Mouse (Mus musculus) liver, embryonic 12.5 days (tissue): ENCODE results near the gene Sowaha. TPM values are rescaled to one million over a fixed set of nuclear protein-coding genes. Genes with fewer than 3 reads are reported as not detected.

Source experiments
- ATAC-seq: fragments of 200-750 bp; cut with Nextera tagmentation; 2 replicates; pipeline ENCODE4 v1.8.0; 2017; ENCODE audit warnings: moderate number of reproducible peaks, mild to moderate bottlenecking, moderate library complexity
- H3K27ac ChIP-seq: fragments of 300-500 bp; sonication (generic); 2 replicates; pipeline ENCODE4 v1.5.1; 2016; ENCODE audit warnings: mild to moderate bottlenecking
- H3K27me3 ChIP-seq: fragments of 300-500 bp; sonication (generic); replicated peaks from 2 replicates; pipeline ENCODE4 v1.6.1; 2016; ENCODE audit warnings: mild to moderate bottlenecking, moderate library complexity
- H3K36me3 ChIP-seq: fragments of 300-500 bp; sonication (generic); 2 replicates; pipeline ENCODE4 v1.6.1; 2016; ENCODE audit warnings: mild to moderate bottlenecking, moderate library complexity
- H3K4me1 ChIP-seq: fragments of 300-500 bp; sonication (generic); 2 replicates; pipeline ENCODE4 v1.6.1; 2016
- H3K4me2 ChIP-seq: fragments of 300-500 bp; sonication (generic); 2 replicates; pipeline ENCODE4 v1.6.1; 2016; ENCODE audit warnings: mild to moderate bottlenecking, moderate library complexity
- H3K4me3 ChIP-seq: fragments of 300-500 bp; sonication (generic); 2 replicates; pipeline ENCODE4 v1.5.1; 2016; ENCODE audit warnings: mild to moderate bottlenecking, moderate library complexity
- H3K9ac ChIP-seq: fragments of 300-500 bp; sonication (generic); 2 replicates; pipeline ENCODE4 v1.6.1; 2016; ENCODE audit warnings: mild to moderate bottlenecking, moderate library complexity
- H3K9me3 ChIP-seq: fragments of 300-500 bp; sonication (generic); replicated peaks from 2 replicates; pipeline ENCODE4 v1.6.1; 2016; ENCODE audit warnings: mild to moderate bottlenecking, moderate library complexity
- WGBS: fragments of 180-500 bp; shearing (Covaris S2); methylation state at CpG from one replicate; pipeline ENCODE4 v1.1.7; 2016; ENCODE audit not compliant: insufficient replicate concordance; 5-methylcytosine and 5-hydroxymethylcytosine counted together
- polyA plus RNA-seq: library from polyadenylated mRNA; unstranded; fragments of >200 nt; fragmentation: Nextera tagmentation; extraction: Ambion mirVana; gene quantifications from 2 replicates; pipeline ENCODE4 v1.2.1, GENCODE M21; 2016

Sowaha gene
- polyA plus RNA-seq, 1 experiment from 2014 or later, result 9.8 TPM

GRCm38 (mm10) chr11:53450070-53450705 is 29.9 kb downstream of the Sowaha start:
- Histone ChIP-seq H3K9me3 (no peaks in the 10 kb centered on the region), H3K36me3 (no peaks in the 10 kb centered on the region), H3K27me3 (peaks cover 51% of the 10 kb centered on the region), H3K27ac (no peak overlapping the region), H3K9ac (no peak overlapping the region), H3K4me2 (no peak overlapping the region), H3K4me3 (no peak overlapping the region), H3K4me1 (peaks cover 8% of the 10 kb centered on the region; the same call in 1 of the 2 replicates)
- ATAC-seq, result no peak
- WGBS, result 26% methylated on average over 15 of the region's 15 CpGs

DNA sequence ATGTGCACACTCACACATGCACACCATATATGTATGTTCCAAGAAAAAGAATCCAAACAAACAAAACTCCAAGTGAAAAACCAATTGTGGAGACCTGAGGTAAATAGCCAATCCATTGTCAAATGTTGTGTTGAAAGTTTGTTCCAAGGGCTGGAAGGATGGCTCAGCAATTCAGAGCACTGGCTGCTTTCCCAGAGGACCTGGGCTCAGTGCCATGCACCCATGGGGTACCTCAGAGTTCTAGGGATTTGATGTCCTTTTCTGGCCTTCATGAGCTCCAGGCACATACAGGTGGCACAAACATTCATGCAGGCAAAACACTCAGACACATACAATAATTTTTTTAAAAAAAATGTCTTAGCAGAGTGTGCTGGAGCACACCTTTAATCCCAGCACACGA is 31.5 kb downstream of the Sowaha start:
- no peak overlapping the region for H3K4me2 ChIP-seq
- peaks cover 42% of the 10 kb centered on the region for H3K27me3 ChIP-seq
- no peak overlapping the region for H3K27ac ChIP-seq
- H3K9ac ChIP-seq, result no peak overlapping the region
- no peaks in the 10 kb centered on the region for H3K36me3 ChIP-seq
- H3K9me3 ChIP-seq, result no peaks in the 10 kb centered on the region
- no peak overlapping the region for H3K4me3 ChIP-seq
- ATAC-seq, result no peak
- 79% methylated on average over 1 of the region's 1 CpGs for WGBS
- H3K4me1 ChIP-seq, result peaks cover 12% of the 10 kb centered on the region; the same call in 1 of the 2 replicates

DNA sequence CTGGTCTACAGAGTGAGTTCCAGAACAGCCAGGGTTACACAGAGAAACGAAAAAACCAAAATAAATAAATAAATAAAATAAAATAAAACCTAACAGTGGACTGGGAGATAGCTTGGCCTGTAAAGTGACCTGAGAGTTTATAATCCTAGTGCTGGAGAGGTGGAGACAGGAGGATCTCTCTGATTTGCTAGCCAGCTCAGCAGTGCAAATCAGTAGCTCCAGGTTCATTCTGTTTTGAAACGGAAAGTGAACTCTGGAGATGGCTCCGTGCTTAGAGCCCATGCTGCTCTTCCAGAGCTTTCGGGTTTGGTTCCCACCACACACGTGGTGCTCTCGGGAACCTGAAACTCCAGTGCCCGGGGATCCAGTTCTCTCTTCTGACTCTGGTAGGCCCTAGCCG is 32.1 kb downstream of the Sowaha start:
- Histone ChIP-seq H3K4me1 (peaks cover 14% of the 10 kb centered on the region), H3K36me3 (no peaks in the 10 kb centered on the region), H3K9me3 (no peaks in the 10 kb centered on the region), H3K27ac (no peak overlapping the region), H3K9ac (no peak overlapping the region), H3K4me3 (no peak overlapping the region), H3K4me2 (no peak overlapping the region), H3K27me3 (peaks cover 42% of the 10 kb centered on the region)
- no peak for ATAC-seq
- 78% methylated on average over 8 of the region's 8 CpGs for WGBS

- Histone ChIP-seq H3K9ac (no peak overlapping the region), H3K9me3 (no peaks in the 10 kb centered on the region), H3K36me3 (no peaks in the 10 kb centered on the region), H3K27ac (0 out of 2 replicates have a peak overlapping the region, but pooled peaks have one; percentile 40), H3K4me2 (no peak overlapping the region), H3K4me1 (peaks cover 32% of the 10 kb centered on the region), H3K27me3 (peaks cover 24% of the 10 kb centered on the region), H3K4me3 (no peak overlapping the region)
- peak; percentile 66 for ATAC-seq
- 84% methylated on average over 13 of the region's 13 CpGs for WGBS
These were observed 33.9 kb downstream of the Sowaha start for GRCm38 (mm10) chr11:53446183-53446582.

GRCm38 (mm10) chr11:53445562-53445961 is 34.5 kb downstream of the Sowaha start:
- peak overlapping the region; percentile 40; the same call in 1 of the 2 replicates for H3K27ac ChIP-seq
- WGBS, result 56% methylated on average over 13 of the region's 13 CpGs
- ATAC-seq, result no peak

GRCm38 (mm10) chr11:53443861-53444260 is 36.2 kb downstream of the Sowaha start:
- peaks cover 4% of the 10 kb centered on the region; the same call in 1 of the 2 replicates for H3K27me3 ChIP-seq
- H3K9ac ChIP-seq, result no peak overlapping the region
- peak; percentile 43; the same call in 1 of the 2 replicates for ATAC-seq
- H3K36me3 ChIP-seq, result no peaks in the 10 kb centered on the region
- H3K4me1 ChIP-seq, result peaks cover 25% of the 10 kb centered on the region
- no peak overlapping the region for H3K27ac ChIP-seq
- no peak overlapping the region for H3K4me3 ChIP-seq
- no peaks in the 10 kb centered on the region for H3K9me3 ChIP-seq
- WGBS, result 19% methylated on average over 6 of the region's 6 CpGs
- no peak overlapping the region for H3K4me2 ChIP-seq

More at GRCm38 (mm10) chr11:53445562-53445961, 34.5 kb downstream of the Sowaha start:
- H3K27me3 ChIP-seq, result peaks cover 18% of the 10 kb centered on the region
- H3K4me3 ChIP-seq, result no peak overlapping the region
- H3K36me3 ChIP-seq, result no peaks in the 10 kb centered on the region
- no peak overlapping the region for H3K4me2 ChIP-seq
- no peak overlapping the region for H3K9ac ChIP-seq
- peaks cover 31% of the 10 kb centered on the region for H3K4me1 ChIP-seq
- no peaks in the 10 kb centered on the region for H3K9me3 ChIP-seq

GRCm38 (mm10) chr11:53441921-53442320 is 38.2 kb downstream of the Sowaha start:
- H3K27me3 ChIP-seq, result peaks cover 5% of the 10 kb centered on the region; the same call in 1 of the 2 replicates
- peak overlapping the region; percentile 51 for H3K4me2 ChIP-seq
- no peaks in the 10 kb centered on the region for H3K36me3 ChIP-seq
- WGBS, result under 1% methylated on average over 12 of the region's 12 CpGs
- H3K4me3 ChIP-seq, result 0 out of 2 replicates have a peak overlapping the region, but pooled peaks have one; percentile 1
- no peak overlapping the region for H3K9ac ChIP-seq
- H3K9me3 ChIP-seq, result no peaks in the 10 kb centered on the region
- peak overlapping the region; percentile 53; the same call in 1 of the 2 replicates for H3K27ac ChIP-seq
- peaks cover 25% of the 10 kb centered on the region for H3K4me1 ChIP-seq
- peak; percentile 31 for ATAC-seq

GRCm38 (mm10) chr11:53436338-53436737 is 43.7 kb downstream of the Sowaha start:
- no peak for ATAC-seq
- no peak overlapping the region for H3K4me3 ChIP-seq
- 64% methylated on average over 6 of the region's 6 CpGs for WGBS

GRCm38 (mm10) chr11:53435504-53435903 is 44.6 kb downstream of the Sowaha start:
- Histone ChIP-seq H3K9ac (no peak overlapping the region), H3K27me3 (peaks cover 5% of the 10 kb centered on the region; the same call in 1 of the 2 replicates), H3K4me1 (peaks cover 35% of the 10 kb centered on the region), H3K27ac (no peak overlapping the region), H3K9me3 (no peaks in the 10 kb centered on the region), H3K4me3 (no peak overlapping the region), H3K4me2 (no peak overlapping the region), H3K36me3 (no peaks in the 10 kb centered on the region)
- no peak for ATAC-seq
- WGBS, result 54% methylated on average over 8 of the region's 8 CpGs

More at GRCm38 (mm10) chr11:53436338-53436737, 43.7 kb downstream of the Sowaha start:
- Histone ChIP-seq H3K4me1 (peaks cover 35% of the 10 kb centered on the region), H3K9ac (no peak overlapping the region), H3K9me3 (no peaks in the 10 kb centered on the region), H3K27ac (no peak overlapping the region), H3K4me2 (no peak overlapping the region), H3K36me3 (no peaks in the 10 kb centered on the region), H3K27me3 (peaks cover 5% of the 10 kb centered on the region; the same call in 1 of the 2 replicates)

DNA sequence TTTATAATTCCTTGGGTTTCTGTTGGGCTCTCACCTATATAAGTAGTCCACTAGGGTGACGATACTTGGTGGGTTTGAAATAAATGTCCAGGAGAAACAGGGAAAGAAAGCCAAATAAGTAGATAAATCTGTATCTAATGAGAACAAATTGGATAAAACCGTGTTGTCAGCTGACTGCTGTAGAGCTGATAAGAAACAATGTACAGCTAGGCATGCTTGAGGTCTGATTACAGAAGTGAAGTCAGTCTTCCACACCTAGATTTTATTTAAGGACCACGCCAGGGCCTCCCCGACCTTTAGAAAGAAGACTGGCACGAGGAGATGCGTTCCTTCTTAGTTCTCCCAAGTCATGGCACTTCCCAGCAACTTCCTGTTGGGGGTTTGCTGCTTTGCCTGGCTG is 47.0 kb downstream of the Sowaha start:
- Histone ChIP-seq H3K9ac (peak overlapping the region; percentile 29; the same call in 1 of the 2 replicates), H3K4me3 (0 out of 2 replicates have a peak overlapping the region, but pooled peaks have one; percentile 4), H3K36me3 (peaks cover 12% of the 10 kb centered on the region), H3K4me1 (peaks cover 53% of the 10 kb centered on the region), H3K9me3 (no peaks in the 10 kb centered on the region), H3K4me2 (peak overlapping the region; percentile 38), H3K27me3 (peaks cover 5% of the 10 kb centered on the region; the same call in 1 of the 2 replicates), H3K27ac (0 out of 2 replicates have a peak overlapping the region, but pooled peaks have one; percentile 24)
- WGBS, result 18% methylated on average over 6 of the region's 6 CpGs
- no peak for ATAC-seq

- peak overlapping the region; percentile 55 for H3K9ac ChIP-seq
- no peaks in the 10 kb centered on the region for H3K9me3 ChIP-seq
- ATAC-seq, result peak; percentile 22
- H3K4me2 ChIP-seq, result peak overlapping the region; percentile 90
- H3K36me3 ChIP-seq, result peaks cover 20% of the 10 kb centered on the region
- H3K27ac ChIP-seq, result peak overlapping the region; percentile 90
- H3K4me3 ChIP-seq, result peak overlapping the region; percentile 99
- H3K4me1 ChIP-seq, result peaks cover 52% of the 10 kb centered on the region
- no peaks in the 10 kb centered on the region for H3K27me3 ChIP-seq
- WGBS, result 6% methylated on average over 9 of the region's 9 CpGs
These were observed 48.6 kb downstream of the Sowaha start for GRCm38 (mm10) chr11:53431347-53432056.
